Mouse (Mus musculus): ENCODE data around the gene Vps26c.

Vps26c gene

GRCm38 (mm10) chr16:94526344-94527151 is at the start of gene Vps26c:
Gene Vps26c, minus strand, starts transcription at chr16:94526830.
- peak; percentile 94 to 96 for DNase-seq (ENCODE audit: low read depth in 2 of 2, low spot score in 2 of 2)

GRCm38 (mm10) chr16:94575757-94576156 is 49.1 kb upstream of the Vps26c start:
- no peak for DNase-seq (ENCODE audit: low read depth in 2 of 2, low spot score in 2 of 2)

DNA sequence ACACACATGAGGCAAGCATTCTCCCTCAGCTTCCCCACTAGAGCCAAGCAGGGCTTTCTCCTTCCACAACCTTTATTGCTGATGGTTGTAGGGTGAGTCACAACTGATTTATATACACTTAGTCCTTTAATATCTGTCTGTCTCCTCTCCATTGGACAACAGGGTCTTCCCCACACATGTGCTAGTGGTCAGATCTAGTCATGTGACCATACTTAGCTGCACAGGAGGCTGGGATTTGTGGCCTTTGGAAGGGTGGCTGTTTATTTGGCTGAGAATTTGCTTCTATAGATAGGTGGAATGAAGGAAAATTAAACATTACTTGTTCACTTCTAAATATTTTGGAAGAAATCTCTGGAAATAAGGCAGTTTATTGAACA is 48.1 kb upstream of the Vps26c start:
- DNase-seq (ENCODE audit: low read depth in 2 of 2, low spot score in 2 of 2), result no peak

DNA sequence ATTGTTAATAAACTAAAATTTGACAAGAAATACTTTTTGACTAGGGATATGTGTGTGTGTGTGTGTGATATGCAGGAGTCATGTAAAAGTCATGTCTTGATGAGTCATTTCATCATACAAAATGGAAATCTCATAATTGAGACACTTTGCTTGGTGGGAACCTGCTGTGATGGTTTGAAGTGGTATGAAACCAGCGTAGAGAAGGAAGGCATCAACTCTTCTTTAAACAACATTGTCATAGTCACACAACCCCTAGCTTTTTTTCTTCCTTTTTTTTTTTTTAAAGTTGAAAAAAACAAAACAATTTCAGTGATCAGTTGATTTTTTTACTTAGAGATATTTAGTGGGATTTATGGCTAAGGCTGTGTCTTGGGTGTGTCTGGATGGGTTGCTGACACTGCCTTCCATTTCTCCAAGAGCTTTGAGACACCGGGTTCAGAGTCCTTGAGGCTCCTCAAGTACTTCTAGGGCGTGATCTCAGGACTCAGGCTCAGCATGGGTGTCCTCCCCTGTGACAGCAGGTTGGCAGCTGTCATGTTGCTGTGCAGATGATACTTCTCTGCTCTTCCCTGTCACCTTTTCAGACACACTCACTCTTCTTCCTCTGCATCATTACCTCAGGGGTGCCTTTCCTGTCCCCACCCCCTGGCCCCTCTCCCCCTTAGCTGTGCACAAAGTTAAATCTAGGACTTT is 47.5 kb upstream of the Vps26c start:
- DNase-seq (ENCODE audit: low read depth in 2 of 2, low spot score in 2 of 2), result no peak

DNA sequence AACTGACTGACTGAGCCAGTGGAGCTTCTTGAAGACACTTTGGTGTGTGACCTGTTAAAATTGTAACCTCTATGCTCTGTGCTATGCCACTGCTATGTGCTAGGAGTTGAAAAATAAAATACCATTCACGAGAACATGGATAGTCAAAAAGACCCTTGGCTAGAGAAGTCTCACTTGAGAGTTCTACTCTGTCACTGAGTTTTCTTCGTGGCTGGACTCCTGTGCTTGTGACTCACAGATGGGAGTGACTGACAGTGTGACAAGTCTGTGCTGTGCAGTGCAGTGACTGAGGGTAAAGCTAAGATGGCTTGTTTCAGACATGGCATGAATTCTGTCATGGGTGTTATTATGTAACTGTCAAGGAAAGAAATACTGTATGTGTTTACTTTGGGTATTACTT is 45.8 kb upstream of the Vps26c start:
- DNase-seq (ENCODE audit: low read depth in 2 of 2, low spot score in 2 of 2), result no peak

DNA sequence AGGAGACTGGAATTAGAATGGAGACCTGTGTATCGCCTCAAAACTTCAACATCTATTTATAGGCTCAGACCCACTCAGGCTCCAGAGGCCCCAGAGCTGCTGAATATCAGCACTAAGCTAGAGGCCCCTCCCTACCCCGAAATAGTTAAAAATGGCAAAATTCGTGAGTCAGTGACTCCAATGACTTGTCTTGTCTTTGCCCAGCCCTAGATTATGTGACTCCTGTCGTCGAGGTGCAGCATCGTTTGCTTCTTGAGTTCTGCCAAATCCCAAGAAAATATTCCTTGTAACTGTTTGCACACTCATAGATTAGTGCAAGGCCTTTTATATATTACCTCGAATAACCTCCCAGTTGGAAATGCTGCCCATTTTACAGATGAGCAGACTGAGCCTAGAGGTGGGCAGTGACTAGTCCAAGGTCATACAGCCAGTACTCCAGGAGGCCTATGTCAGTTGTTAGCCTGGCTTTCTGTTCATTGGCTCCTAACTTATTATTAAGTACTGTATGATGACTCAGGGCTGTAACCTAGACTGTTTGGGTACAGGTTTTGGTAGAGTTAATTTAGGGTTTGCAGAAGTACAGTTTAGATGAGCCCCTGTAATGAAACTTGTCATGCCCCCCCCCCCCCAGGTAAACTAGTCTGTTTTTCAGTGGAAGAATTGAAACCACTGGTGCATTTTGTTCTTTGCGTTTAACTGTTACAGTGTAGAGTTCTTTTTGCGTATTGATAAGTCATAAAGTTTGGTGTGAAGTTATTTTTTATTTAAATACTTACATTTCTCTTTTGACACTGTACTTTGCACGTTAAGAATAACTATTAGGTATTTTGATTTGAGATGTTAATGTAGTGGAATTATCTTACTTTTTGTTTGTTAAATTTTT is 44.7 kb upstream of the Vps26c start:
- no peak for DNase-seq (ENCODE audit: low read depth in 2 of 2, low spot score in 2 of 2)

DNA sequence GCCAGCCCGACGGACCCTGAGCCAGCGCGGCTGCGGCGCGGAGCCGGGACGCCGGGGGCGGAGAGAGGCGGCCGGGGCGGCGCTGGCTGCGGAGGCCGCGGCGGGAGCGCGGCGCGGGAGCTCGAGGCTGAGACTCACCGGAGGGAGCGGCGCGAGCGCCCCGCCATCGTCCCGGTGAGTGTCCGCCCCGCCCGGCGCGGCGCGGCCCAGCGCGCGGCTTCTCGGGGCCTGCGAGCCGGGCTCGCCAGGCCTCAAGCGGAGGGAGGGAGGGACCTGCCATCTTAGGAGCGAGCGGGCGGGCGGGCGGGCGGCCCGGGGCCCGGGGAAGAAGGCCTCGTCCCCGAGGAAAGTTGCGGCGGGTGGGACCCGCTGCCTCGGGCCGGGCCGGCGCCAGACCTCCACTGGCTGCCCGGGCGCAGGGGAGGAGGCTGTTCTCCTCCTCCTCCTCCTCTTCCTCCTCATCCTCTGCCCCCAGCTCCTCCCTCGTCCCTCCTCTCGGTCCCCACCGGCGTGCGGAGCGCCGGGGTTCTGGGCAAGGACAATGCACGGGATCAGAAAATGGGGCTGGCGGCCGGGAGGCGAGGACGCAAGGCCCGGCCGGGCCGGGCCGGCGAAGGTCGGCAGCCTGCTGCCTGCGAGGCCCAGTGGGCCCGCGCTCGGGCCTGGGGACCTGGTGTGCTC is 43.9 kb upstream of the Vps26c start:
- peak in 1 of 2 experiments; percentile 40 for DNase-seq (ENCODE audit: low read depth in 2 of 2, low spot score in 2 of 2)

- DNase-seq (ENCODE audit: low read depth in 2 of 2, low spot score in 2 of 2), result peak; percentile 98 to 99
Measured at GRCm38 (mm10) chr16:94569229-94570176, 42.9 kb upstream of the Vps26c start, which contains the start of gene Dyrk1a. Gene Dyrk1a, plus strand, starts transcription at chr16:94570010.

DNA sequence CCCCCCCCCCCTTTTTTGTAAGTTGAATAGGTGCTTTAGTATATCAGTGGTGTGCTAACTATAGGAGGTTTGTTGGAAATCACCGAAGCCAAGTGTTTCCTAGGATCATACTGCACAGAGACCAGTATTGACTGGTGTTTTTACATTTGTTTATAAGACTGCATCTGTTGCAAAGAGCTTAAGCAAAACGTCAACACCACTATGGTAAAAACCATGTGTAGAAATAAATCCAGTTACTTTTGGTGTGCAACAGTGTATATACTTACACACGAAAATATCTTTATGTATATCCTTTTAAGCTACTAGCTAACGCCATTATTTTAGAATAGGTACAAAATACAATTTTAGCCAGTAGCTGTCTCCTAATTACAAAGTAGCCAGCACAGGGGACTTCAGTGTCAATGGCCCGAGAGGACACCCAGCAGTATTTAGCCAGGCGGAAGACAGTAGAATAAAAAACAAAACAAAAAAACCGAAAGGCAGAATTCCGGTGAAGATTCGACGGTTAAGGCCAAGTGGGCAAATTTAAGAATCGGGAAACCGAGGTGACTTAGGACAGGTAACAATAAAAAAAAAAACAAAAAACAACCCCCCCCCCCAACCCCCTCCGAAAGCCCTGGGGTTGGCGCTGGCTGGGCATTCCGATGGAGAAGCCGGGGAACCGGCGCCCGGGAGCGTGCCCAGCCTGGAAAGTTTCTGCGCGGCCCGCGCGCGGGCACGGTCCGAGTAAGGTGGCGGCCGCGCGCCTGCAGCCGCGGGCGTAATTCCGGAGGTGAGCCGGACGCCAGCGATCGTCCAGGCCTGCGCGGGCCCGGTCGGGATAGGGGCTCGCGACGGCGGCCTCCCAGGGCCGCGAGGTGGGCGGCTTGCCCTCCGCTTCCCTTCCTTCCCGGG is 42.0 kb upstream of the Vps26c start:
- DNase-seq (ENCODE audit: low read depth in 2 of 2, low spot score in 2 of 2), result no peak

DNA sequence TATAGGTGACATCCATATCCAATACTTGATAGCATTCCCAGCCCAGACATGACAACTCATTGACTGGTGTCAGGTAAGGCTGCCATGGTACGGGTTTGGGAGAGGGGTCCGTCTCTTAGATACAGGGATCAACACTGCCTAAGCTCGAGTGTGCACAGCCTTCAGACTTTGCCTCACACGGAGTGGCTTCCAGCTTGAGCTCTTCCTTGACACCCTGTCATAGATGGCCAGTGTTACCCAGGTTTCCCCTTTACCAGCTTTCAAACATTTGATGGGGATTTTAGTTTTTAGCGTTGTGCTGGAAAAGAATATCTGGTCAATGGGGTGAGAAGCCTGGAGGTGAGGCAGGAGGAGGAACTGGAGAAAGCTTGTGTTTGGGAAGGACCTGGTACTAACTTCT is 41.1 kb upstream of the Vps26c start:
- DNase-seq (ENCODE audit: low read depth in 2 of 2, low spot score in 2 of 2), result no peak

- DNase-seq (ENCODE audit: low read depth in 2 of 2, low spot score in 2 of 2), result no peak
Measured at GRCm38 (mm10) chr16:94566834-94567585, 40.4 kb upstream of the Vps26c start.

- DNase-seq (ENCODE audit: low read depth in 2 of 2, low spot score in 2 of 2), result no peak
Measured at GRCm38 (mm10) chr16:94566124-94566523, 39.5 kb upstream of the Vps26c start.

GRCm38 (mm10) chr16:94560618-94561017 is 34.0 kb upstream of the Vps26c start:
- no peak for DNase-seq (ENCODE audit: low read depth in 2 of 2, low spot score in 2 of 2)

DNA sequence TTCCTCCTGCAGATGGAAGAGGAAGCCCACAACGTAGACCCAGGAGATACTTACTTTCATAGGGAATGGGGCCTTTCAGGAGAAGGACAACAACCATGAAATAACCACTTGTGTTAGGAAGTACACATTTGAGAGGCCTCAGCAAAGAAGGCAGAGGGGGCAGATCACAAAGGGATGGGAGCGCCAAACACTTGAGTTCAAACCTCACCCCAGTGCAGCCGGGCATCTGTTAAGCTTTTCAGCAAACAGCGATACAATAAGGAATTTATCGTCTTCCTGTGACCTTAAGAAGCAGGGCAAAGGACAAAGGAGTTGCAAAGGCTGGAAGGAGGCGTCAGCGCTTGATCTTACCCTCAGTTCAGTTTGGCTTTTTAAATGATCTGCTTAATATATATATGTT is 33.2 kb upstream of the Vps26c start:
- DNase-seq (ENCODE audit: low read depth in 2 of 2, low spot score in 2 of 2), result no peak

DNA sequence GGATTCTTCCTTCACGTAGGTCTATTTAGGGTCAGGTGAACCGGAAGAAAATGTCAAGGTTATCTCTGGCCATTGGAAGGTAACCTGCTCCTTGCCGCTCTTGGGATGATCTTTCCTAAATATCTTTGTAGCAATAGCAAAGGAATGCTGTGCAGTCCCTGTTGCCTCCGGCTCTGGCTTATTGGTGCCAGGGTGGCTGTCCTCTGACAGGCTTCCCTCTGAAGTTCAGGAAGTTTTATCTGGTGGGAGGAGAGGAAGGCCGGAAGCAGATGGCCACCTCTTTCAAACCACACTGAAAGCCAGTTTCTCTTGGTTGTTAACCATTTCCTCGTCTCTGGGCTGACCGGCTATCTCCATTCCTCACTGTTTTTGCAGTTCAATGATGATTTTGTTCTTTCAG is 32.7 kb upstream of the Vps26c start:
- no peak for DNase-seq (ENCODE audit: low read depth in 2 of 2, low spot score in 2 of 2)

GRCm38 (mm10) chr16:94556228-94556627 is 29.6 kb upstream of the Vps26c start:
- no peak for DNase-seq (ENCODE audit: low read depth in 2 of 2, low spot score in 2 of 2)

DNA sequence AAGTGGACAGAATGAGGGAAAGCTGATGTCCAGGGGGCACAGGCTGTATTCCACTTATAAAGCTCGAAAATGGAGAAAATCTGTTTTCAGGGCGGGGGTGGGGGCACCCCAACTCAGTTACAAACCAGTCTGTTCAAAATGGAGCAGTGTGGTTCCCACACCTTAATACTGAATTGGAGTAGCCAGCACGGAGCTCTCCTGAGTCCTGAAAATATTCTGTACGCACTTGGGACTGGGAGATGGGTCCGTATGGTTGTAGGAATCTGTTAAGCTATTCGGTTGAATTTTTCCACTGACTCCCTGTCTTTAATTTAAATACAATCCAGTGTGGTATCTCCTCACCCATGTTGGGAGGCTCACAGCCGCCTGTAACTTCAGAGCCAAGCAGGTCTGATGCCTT is 28.7 kb upstream of the Vps26c start:
- no peak for DNase-seq (ENCODE audit: low read depth in 2 of 2, low spot score in 2 of 2)

GRCm38 (mm10) chr16:94551934-94552333 is 25.3 kb upstream of the Vps26c start:
- DNase-seq (ENCODE audit: low read depth in 2 of 2, low spot score in 2 of 2), result no peak

Data from CD8-positive naive resting alpha-beta T cell, adult 2 months (primary cell).